Mouse (Mus musculus): ENCODE results near the gene Gabpb1. TPM values are rescaled to one million over a fixed set of nuclear protein-coding genes. Genes with fewer than 3 reads are reported as not detected.

Gabpb1 gene
- polyA plus RNA-seq, 1 experiment from 2014 or later: 56.4 TPM

DNA sequence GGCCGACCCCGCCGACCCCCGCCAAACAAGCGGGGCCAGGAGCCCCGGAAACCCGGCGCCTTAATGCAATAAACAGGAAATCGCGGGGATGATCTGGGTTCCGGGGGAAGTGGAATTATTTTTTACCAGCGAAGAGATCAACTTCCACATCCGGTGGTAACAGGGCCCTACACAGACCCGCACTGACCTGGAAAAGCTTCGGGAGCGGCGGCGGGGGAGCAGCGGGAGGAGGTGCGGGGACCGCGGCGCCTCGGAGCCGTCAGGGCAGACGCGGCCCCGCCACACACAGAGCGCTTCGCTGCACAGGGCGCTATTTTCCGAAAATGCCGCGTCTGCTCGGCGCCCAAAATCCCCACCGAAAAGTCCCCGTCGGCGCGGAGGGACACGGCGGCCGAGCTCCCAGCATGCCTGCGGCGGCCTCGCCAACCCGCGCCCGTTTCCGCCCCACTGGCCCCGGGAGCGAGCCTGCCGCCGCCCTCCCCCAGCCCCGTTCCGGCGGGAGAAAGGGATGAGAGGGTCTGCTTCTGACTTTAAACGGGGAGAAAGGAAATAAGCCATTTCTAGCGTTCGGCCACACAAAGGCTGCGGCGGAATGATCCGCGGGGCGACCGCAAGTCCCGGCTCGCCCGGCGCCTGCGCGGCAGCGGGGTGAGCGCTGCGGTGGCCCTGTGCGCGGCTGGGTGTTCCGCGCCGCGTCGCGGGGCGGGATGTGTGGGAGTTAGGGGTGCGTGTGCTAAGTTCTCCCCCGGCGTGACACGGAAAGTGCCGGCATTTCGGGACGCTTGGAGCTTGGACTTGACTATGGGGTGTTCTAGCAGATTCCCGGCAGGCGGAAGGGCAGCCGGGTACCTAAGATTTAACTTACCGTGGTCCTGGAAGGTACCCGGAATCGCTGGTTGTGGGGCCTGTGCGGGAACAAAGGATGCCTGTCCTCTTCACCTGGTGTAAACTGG is 692 bp downstream of the Gabpb1 start:
- H3K27ac ChIP-seq: peak overlapping the region; percentile 100
- peak overlapping the region; percentile 75 for H3K4me2 ChIP-seq
- peaks cover 21% of the 10 kb centered on the region for H3K36me3 ChIP-seq
- H3K4me1 ChIP-seq: peaks cover 26% of the 10 kb centered on the region
- WGBS: under 1% methylated on average over 94 of the region's 99 CpGs
- H3K9me3 ChIP-seq: 0 out of 2 replicates have a peak, but pooled peaks cover 2% of the 10 kb centered on the region
- H3K9ac ChIP-seq: peak overlapping the region; percentile 100
- peak overlapping the region; percentile 96 for H3K4me3 ChIP-seq
- peak; percentile 87 for ATAC-seq (ENCODE audit: insufficient number of reproducible peaks, insufficient read depth, low FRiP score, low TSS enrichment, low read depth)
- no peaks in the 10 kb centered on the region for H3K27me3 ChIP-seq

DNA sequence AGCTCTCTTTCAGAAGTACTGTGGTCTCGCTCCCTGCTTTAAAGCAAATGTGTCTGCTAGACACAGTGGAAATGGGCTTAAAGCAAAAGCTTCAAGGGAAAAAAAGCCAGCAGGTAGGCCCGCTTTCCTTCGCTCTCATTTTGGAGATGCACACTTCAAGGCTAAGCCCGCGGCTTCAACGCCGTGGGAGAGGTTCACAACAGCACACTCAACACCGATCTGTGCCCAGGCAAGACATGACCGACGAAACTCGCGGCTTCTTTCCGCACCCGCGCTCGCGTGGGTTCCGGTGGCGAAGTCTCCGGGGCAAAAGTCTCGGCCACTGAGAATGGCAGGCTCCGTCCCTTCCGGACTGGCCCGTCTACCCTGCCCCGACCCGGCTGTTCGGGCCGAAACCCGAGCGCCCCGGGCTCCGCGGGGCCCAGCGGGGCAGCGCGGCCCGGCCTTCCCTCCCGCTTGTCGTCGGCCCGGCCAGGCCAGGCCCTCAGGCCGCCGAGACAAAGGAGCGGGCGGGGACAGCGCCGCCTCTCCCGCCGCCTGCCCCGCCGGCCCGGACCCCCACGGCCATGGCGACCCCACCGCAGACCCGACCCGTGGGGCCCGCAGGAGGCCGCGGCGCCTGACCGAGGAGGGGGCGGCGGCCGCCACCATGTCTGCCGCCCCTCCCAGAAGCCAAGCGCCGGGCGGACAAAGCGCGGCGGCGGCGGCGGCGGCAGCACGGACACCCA is 1.5 kb downstream of the Gabpb1 start:
- peak overlapping the region; percentile 75 for H3K4me2 ChIP-seq
- peaks cover 17% of the 10 kb centered on the region for H3K36me3 ChIP-seq
- peak overlapping the region; percentile 100 for H3K9ac ChIP-seq
- peak overlapping the region; percentile 100 for H3K27ac ChIP-seq
- no peaks in the 10 kb centered on the region for H3K27me3 ChIP-seq
- H3K4me3 ChIP-seq: peak overlapping the region; percentile 96
- no peaks in the 10 kb centered on the region for H3K9me3 ChIP-seq
- under 1% methylated on average over 75 of the region's 77 CpGs for WGBS
- peak; percentile 65 for ATAC-seq (ENCODE audit: insufficient number of reproducible peaks, insufficient read depth, low FRiP score, low TSS enrichment, low read depth)
- peaks cover 26% of the 10 kb centered on the region for H3K4me1 ChIP-seq

DNA sequence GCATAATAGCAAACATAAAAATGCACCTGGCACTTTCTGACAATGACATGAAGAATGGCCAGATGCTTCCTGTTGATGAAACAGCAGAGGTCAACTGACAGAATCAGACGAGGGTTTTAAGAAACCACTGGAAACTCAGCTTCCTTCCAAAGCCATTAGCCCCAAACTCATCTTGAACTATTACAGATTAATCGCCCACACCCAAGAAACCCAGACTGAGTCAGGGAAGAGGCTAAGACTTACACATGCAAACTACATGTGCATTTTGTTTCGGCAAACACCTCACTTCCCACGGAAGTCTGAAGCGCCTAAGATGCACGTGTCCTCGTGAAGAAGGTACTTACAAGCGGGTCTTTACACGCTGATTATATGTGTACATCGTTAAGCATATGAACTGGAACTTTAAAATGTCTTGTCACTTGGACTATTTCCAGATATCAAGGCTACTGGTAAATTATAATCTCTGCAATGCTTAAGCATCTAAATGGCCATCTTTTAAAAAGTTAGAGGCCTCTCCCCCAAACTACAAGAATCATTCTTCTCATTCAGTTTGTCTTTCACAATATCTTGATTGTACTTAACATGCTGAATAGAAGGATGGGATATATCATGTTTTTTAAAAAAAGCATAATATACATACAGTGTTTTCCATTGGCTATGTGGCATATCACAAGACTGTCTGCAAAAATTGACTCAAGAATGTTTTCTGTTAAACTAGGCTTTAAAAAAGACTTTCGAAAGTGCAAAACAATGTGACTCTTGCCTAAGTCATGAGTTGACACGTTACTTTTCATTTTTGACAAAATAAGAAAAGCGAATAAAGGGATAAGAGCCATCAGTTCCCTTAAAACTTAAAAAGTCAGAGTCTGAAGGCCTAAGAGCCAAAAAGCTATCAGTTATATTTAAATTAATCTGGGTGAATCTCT is 2.6 kb downstream of the Gabpb1 start:
- peak overlapping the region; percentile 75 for H3K4me2 ChIP-seq
- H3K36me3 ChIP-seq: peaks cover 16% of the 10 kb centered on the region
- H3K27ac ChIP-seq: peak overlapping the region; percentile 100; the same call in 1 of the 2 replicates
- H3K27me3 ChIP-seq: no peaks in the 10 kb centered on the region
- ATAC-seq (ENCODE audit: insufficient number of reproducible peaks, insufficient read depth, low FRiP score, low TSS enrichment, low read depth): no peak
- H3K4me1 ChIP-seq: peaks cover 26% of the 10 kb centered on the region
- WGBS: 62% methylated on average over 13 of the region's 13 CpGs
- peak overlapping the region; percentile 96 for H3K4me3 ChIP-seq
- peak overlapping the region; percentile 100 for H3K9ac ChIP-seq
- no peaks in the 10 kb centered on the region for H3K9me3 ChIP-seq

DNA sequence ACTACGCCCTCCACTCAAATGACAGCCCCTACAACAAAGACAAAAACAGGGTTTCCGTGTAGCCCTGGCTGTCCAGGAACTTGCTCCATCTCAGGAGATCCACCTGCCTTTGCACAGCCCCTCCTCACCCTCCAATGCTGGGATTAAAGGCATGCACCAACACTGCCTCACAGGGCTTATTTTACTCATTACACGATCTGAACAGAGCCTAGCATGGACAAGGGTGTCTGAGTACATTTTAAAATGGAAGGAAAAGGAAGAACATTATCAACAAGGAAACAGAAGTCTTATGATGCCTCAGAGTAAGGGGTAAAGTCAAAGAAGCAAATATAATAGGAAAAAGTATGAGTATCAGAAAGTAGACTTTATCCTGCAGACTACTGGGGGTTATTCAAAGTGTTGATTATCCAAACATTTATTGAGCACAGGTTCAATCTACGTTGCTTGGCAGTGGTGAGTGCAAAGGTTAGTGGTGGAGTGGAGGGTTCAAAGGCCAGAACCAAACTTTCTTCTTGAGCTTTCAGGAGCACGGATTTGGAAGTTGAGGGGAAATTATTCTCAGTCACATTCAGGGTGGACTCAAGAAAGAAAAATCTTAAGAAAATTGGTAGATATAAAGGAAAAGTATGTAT is 7.4 kb downstream of the Gabpb1 start:
- Histone ChIP-seq H3K4me1 (peaks cover 15% of the 10 kb centered on the region), H3K4me3 (no peak overlapping the region)

DNA sequence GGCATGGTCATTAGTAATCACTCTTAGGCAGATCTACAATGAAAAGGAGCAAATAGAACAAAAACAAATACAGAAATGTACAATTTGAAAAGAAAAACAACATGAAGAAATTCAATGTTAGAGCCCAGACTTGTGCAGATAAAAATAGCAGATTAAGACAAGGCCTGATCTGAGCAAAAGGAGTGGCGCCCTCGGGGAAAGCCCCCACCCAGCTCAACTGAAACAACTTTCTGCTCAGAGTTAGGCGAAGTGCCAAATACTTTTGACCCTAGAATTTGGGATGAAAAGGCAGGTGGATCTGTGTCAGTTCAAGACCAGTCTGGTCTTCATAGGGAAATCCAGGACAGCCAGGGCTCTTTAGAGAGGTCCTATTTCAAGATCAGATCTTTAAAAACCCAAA is 10.2 kb downstream of the Gabpb1 start:
- no peaks in the 10 kb centered on the region for H3K9me3 ChIP-seq
- WGBS: 85% methylated on average over 3 of the region's 3 CpGs

More for the DNA sequence above, 7.4 kb downstream of the Gabpb1 start:
- Histone ChIP-seq H3K9ac (no peak overlapping the region), H3K36me3 (0 out of 2 replicates have a peak, but pooled peaks cover 5% of the 10 kb centered on the region), H3K27me3 (no peaks in the 10 kb centered on the region), H3K27ac (no peak overlapping the region), H3K4me2 (no peak overlapping the region), H3K9me3 (no peaks in the 10 kb centered on the region)
- no peak for ATAC-seq (ENCODE audit: insufficient number of reproducible peaks, insufficient read depth, low FRiP score, low TSS enrichment, low read depth)
- WGBS: 88% methylated on average over 5 of the region's 5 CpGs

DNA sequence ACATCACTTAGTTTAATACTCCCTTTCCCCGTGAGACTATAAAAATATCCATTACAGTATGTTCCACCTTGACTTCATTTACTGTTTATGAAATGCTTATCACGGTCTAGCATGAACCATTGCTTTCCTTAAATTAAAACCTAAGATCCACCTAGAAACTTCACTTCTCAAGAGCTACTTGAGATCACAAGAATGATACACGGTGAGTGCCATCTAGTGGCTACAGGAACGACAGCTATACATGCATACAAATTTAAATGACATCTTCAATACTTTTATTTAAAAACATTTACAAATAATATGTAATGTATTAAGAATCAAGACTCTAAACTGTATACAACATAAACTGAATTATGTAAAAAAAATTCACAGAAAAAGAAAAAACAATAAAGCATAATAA is 12.7 kb downstream of the Gabpb1 start:
- Histone ChIP-seq H3K27ac (no peak overlapping the region), H3K4me3 (no peak overlapping the region), H3K27me3 (no peaks in the 10 kb centered on the region), H3K4me2 (no peak overlapping the region), H3K36me3 (0 out of 2 replicates have a peak, but pooled peaks cover 2% of the 10 kb centered on the region), H3K9ac (no peak overlapping the region), H3K4me1 (no peaks in the 10 kb centered on the region), H3K9me3 (no peaks in the 10 kb centered on the region)
- ATAC-seq (ENCODE audit: insufficient number of reproducible peaks, insufficient read depth, low FRiP score, low TSS enrichment, low read depth): no peak
- WGBS: 55% methylated on average over 4 of the region's 4 CpGs

More for the DNA sequence above, 10.2 kb downstream of the Gabpb1 start:
- ATAC-seq (ENCODE audit: insufficient number of reproducible peaks, insufficient read depth, low FRiP score, low TSS enrichment, low read depth): no peak
- Histone ChIP-seq H3K4me2 (no peak overlapping the region), H3K4me1 (no peaks in the 10 kb centered on the region), H3K27ac (no peak overlapping the region), H3K4me3 (no peak overlapping the region), H3K36me3 (0 out of 2 replicates have a peak, but pooled peaks cover 5% of the 10 kb centered on the region), H3K27me3 (no peaks in the 10 kb centered on the region), H3K9ac (no peak overlapping the region)

DNA sequence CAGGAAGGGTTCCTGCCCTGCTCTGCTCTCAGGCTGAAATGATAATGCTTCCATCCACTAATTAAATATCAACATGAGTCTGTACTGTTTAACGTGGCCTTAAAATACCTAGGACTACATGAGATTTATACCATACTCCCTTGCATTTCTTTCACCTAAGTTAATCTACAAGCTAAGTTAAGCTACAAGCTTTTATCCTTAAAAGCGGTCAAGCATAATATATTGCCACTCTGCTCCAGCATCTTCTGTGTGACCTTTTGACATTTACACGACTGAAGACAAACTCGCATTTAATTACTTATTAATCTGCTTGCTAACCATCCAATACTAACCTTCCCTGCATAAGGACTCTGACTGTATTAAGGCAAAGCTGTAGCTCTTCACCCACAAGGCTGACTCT is 23.2 kb downstream of the Gabpb1 start:
- H3K27me3 ChIP-seq: no peaks in the 10 kb centered on the region
- no peak for ATAC-seq (ENCODE audit: insufficient number of reproducible peaks, insufficient read depth, low FRiP score, low TSS enrichment, low read depth)
- no peak overlapping the region for H3K27ac ChIP-seq
- no peaks in the 10 kb centered on the region for H3K9me3 ChIP-seq
- H3K4me1 ChIP-seq: no peaks in the 10 kb centered on the region
- peaks cover 53% of the 10 kb centered on the region for H3K36me3 ChIP-seq
- no peak overlapping the region for H3K9ac ChIP-seq
- no peak overlapping the region for H3K4me2 ChIP-seq
- H3K4me3 ChIP-seq: no peak overlapping the region
- 86% methylated on average over 4 of the region's 4 CpGs for WGBS

DNA sequence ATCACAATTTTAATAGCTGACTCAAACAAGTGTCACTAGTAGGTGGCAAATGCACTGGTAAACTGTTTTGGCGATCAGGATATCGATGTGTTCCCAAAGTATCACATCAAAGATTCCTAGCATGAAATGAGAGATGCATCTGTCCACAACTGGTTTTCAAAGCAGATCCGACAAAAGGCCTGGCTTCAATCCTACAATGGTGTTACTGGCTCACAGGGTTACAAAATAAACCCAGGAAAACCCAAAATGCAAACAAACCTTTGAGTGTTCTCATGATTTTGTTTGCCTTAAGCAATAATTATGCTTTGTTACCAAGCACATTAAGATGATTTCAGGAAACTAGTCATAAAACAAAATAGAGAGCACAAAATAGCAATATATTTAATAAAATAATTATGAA is 28.4 kb downstream of the Gabpb1 start:
- Histone ChIP-seq H3K27ac (no peak overlapping the region), H3K4me1 (no peaks in the 10 kb centered on the region), H3K27me3 (no peaks in the 10 kb centered on the region), H3K9ac (no peak overlapping the region), H3K9me3 (no peaks in the 10 kb centered on the region), H3K36me3 (peaks cover 70% of the 10 kb centered on the region), H3K4me2 (no peak overlapping the region), H3K4me3 (no peak overlapping the region)
- WGBS: 94% methylated on average over 3 of the region's 3 CpGs
- ATAC-seq (ENCODE audit: insufficient number of reproducible peaks, insufficient read depth, low FRiP score, low TSS enrichment, low read depth): no peak

DNA sequence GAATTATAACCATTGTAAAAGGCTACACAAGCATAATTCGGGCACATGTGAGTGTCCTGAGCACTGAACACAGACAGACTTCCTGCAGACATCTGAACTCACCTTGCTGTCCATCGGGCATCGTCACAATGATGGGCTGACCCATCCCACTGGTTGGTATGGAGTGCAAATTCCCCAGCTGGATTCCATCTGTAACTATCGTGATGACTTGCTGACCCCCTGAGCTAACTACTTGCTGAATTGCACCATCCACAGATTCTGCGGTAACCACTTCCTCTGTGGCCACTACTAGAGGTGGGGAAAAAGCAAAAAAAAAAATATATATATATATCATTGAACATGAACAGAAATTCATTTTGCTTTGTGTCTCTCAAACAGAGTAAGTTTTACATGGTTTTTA is 29.7 kb downstream of the Gabpb1 start:
- WGBS: 88% methylated on average over 5 of the region's 5 CpGs
- H3K9ac ChIP-seq: no peak overlapping the region
- H3K27me3 ChIP-seq: no peaks in the 10 kb centered on the region
- H3K4me3 ChIP-seq: no peak overlapping the region
- H3K9me3 ChIP-seq: no peaks in the 10 kb centered on the region
- H3K4me1 ChIP-seq: no peaks in the 10 kb centered on the region
- peaks cover 65% of the 10 kb centered on the region for H3K36me3 ChIP-seq
- ATAC-seq (ENCODE audit: insufficient number of reproducible peaks, insufficient read depth, low FRiP score, low TSS enrichment, low read depth): no peak
- H3K27ac ChIP-seq: no peak overlapping the region
- no peak overlapping the region for H3K4me2 ChIP-seq

DNA sequence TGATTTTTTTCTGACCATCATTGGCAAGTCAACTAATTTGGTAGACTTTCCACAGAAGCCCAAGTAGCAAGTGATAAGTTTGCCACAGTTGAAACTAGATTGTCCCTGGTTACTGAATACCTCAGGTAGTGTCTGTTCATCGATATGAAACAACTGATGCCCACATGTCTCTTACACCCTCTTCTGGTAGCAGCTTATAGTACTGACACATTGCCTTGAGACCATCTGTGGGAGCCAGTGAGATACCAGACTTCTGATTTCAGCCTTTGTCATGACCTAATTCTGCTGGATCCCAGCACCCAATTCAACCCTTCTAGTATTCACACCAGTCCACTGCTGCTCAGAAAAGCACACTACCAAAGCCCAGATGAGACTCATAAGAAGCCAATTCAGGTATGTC is 31.4 kb downstream of the Gabpb1 start:
- H3K36me3 ChIP-seq: peaks cover 67% of the 10 kb centered on the region
- H3K4me3 ChIP-seq: no peak overlapping the region
- no peaks in the 10 kb centered on the region for H3K9me3 ChIP-seq
- WGBS: 91% methylated on average over 1 of the region's 1 CpGs
- no peak overlapping the region for H3K4me2 ChIP-seq
- no peaks in the 10 kb centered on the region for H3K27me3 ChIP-seq
- no peak overlapping the region for H3K9ac ChIP-seq
- ATAC-seq (ENCODE audit: insufficient number of reproducible peaks, insufficient read depth, low FRiP score, low TSS enrichment, low read depth): no peak
- H3K27ac ChIP-seq: no peak overlapping the region
- H3K4me1 ChIP-seq: no peaks in the 10 kb centered on the region

Measured in embryonic facial prominence, embryonic 13.5 days (tissue).